Mouse (Mus musculus): ENCODE data around the gene Atp23. TPM values are rescaled to one million over a fixed set of nuclear protein-coding genes. Genes with fewer than 3 reads are reported as not detected.

Gene Atp23
- total RNA-seq (2021) = 1 to 10 TPM; 8.9 to 9.2 TPM
- long read RNA-seq, experiment 1, partial matches to known transcripts = 0 of 8 reads
- long read RNA-seq, experiment 1, other reads (novel, unspliced or antisense) = 4 of 8 reads
- long read RNA-seq, experiment 2, transcript Atp23-202 (6 exons, 1,043 nt) = major isoform, 12 of 15 reads
- long read RNA-seq, experiment 2, partial matches to known transcripts = 0 of 15 reads
- long read RNA-seq, experiment 2, other reads (novel, unspliced or antisense) = 3 of 15 reads

DNA sequence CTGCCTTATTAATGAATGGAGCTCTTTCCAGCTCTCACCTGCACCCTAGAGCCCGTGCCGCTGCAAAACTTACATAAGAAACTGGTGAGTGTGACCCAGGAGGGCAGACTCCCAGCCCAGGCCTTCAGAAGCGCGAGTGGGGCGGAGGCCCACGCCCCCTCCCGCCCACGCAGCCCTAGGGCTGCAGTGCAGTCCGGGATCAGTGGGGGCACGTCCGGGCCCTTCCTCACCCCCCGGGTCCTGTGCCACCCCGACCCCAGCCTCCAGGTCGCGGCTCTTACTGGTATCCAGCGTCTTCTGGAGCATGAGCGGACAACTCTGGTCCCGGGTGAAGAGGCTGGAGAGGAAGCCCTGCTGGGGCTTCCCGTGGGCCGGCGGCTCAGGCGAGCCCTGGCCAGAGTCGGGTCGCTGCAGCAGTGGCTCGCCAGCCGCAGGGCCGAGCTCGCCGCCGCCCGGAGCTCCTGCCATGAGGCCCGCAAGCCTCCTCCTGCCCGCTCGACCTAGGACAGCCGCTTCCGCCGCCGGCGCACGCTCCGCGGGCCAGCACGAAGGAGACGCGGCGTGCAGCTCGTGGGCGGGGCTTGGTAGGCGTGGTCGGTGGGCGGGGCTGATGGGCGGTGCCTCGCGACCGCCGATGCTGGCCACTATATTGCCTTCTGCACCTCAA lies at the start of gene Atp23:
TSS of gene Atp23 (minus strand) at position 535 of the 667 bp plus-strand sequence.
- peak; percentile 87 to 89 for DNase-seq (ENCODE audit: low spot score in 2 of 2)

DNA sequence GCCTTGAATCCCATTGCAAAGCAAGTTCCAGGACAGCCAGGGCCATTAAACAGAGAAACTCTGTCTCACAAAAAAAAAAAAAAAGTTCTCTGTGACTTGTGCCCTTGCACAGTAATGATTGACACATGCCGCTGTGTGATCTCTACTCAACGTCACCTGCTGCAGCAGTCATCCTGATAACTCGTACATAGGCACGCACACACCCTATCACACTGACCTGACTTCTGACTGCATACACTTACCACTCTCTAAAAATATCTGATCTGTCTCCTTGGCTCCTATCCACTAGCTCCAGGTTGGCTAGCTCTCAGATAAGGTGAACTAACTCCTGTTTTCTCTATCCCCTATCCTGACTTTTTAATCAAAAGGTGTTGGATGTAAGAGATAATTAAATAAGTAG lies 49.4 kb upstream of the Atp23 start:
- DNase-seq (ENCODE audit: low spot score in 2 of 2) = no peak

DNA sequence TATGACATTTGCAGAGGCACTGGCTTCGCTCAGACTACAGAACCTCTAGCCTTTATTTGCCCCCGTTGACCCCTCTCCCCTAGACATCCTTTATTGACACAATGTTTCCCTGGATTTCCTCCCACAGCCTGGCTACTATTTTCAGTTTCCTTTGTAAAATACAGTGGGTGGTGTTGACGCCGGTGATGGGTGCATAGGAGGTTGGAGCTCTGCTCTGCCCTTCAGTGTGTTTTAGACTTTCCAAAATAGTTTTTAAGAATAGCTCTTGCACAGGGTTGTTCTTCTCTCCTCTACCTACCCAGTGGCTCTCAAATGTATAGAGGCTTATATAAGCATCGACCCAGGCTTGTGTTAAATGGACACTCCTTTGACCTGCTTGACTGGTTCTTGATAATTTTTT lies 48.7 kb upstream of the Atp23 start:
- DNase-seq (ENCODE audit: low spot score in 2 of 2) = no peak

DNA sequence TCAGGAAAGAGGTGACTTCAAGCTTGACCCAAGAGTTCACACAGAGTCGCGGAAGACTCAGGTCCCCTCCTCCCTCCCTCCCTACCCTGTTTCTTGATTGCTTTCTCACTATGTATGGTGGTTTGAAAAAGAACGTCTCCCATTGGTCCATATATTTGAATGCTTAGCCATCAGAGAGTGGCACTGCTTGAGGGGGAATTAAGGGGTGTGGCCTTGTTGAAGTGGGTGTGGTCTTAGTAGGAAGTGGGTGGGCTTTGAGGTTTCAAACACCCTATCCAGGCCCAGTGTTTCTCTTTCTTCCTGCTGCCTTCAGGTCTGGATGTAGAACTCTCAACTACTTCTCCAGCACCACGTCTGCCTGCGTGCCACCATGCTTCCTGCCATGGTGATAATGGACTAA lies 44.4 kb upstream of the Atp23 start:
- no peak for DNase-seq (ENCODE audit: low spot score in 2 of 2)

DNA sequence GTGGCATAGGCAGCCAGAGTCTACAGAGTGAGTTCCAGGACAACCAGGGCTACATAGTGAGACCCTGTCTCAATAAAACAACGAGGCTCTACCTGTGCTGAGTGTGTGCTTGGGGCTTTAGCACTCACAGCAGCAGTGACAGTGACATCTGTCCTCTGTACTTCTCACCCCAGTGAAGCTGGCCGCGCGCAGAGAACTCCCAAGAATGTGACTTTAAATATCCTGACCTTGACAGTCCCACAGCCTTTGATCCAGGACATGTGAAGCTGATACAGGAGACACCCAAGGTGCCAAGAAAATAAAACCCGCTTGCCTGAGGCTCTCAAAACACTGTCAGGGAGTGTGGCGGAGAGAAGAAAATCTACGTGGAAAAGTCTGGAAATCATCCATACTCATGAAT lies 39.8 kb upstream of the Atp23 start:
- no peak for DNase-seq (ENCODE audit: low spot score in 2 of 2)

DNA sequence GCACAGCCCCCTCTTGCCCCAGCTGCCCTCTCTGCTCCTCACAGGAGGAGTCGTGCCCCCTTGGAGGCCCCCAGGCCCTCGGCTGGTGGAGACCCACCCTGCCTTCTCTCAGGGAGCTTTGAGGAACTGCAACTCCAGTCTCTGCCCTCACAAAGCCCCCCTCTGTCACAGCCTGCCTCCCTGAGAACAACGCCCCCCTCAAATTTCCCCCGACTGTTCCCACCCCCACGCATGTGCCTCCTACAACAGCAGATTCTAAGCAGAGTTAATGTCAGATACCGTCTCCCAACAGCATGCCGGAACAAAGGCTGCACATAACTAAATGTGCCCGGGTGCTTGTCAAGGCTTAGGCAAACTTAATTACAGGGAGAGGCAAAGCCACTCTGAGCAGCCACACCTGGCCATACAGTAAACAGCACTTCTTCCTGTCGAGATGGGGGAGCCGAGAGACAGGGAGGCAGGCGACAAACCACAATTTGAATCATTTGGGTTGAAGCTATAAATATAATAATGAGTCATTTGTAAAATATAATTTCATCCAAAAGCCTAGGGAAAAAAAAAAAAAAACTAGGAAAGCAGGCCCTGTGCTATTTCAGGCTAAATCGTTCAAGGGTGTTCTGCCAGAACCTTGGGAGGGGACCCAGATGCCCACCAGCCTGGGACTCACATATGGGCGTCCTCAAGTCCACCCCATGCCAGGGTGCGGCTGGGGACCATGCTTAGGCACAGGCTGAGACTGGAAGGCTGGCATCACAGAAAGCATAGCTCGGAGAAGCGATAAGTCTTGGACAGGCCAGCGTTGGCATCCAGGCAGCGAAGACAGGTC lies 34.6 kb upstream of the Atp23 start:
- DNase-seq (ENCODE audit: low spot score in 2 of 2) = peak; percentile 71 to 77

DNA sequence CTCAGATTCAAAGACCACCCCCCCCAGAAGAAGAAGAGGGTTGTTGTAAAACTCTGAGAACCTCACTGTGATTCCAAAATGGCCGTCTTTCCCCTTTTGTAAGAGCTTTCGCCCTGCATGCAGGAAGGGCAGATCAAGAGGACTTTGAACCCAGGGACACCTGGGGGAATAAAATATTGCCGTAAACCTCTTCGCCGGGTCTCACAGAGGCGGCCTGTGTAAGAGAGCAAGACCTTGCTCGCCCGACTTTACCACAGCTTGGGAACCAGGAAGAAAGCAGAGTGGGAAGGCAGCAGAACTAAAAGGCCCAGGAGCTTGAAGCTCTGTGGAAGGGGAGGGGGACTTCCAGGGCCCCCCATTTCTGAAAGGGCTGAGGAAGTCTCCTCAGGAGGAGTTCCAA lies 34.0 kb upstream of the Atp23 start:
- DNase-seq (ENCODE audit: low spot score in 2 of 2) = no peak

DNA sequence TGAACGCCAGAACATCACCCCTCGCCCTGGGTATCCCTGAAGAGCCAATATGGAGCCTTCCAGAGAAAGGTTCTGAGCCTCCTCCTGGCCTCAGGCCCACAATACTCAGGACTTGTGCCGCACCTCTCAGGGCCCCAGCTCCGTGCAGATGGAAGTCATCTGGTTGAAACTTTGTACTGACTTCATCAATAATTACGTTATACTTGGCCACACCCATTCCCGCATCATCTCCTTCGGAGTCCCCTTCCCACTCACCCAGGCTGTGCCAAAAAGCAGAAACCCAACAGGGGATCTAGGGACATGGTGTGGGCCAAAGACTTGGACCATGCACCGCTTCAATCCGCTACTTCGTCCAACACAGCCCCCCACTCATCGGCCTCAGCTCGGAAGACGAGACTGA lies 33.4 kb upstream of the Atp23 start:
- no peak for DNase-seq (ENCODE audit: low spot score in 2 of 2)

DNA sequence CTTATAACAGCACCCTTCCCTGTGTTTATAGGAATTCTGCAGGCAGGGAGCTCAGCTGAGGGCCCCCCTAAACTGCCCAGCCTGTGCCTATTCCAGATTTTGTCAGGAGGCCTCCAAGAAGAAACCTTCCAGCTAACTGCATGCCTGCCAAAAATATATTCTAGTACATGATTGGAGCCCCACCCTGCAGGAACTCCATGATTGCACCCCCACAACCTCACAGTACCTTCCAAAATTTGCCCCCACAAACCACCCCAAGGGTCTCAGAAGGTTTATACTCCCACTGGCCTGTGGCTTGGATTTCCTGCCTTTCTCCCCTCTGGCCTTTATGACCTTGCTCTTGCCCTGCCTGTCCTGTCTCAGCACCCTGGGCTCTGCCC lies 30.6 kb upstream of the Atp23 start:
- no peak for DNase-seq (ENCODE audit: low spot score in 2 of 2)

DNA sequence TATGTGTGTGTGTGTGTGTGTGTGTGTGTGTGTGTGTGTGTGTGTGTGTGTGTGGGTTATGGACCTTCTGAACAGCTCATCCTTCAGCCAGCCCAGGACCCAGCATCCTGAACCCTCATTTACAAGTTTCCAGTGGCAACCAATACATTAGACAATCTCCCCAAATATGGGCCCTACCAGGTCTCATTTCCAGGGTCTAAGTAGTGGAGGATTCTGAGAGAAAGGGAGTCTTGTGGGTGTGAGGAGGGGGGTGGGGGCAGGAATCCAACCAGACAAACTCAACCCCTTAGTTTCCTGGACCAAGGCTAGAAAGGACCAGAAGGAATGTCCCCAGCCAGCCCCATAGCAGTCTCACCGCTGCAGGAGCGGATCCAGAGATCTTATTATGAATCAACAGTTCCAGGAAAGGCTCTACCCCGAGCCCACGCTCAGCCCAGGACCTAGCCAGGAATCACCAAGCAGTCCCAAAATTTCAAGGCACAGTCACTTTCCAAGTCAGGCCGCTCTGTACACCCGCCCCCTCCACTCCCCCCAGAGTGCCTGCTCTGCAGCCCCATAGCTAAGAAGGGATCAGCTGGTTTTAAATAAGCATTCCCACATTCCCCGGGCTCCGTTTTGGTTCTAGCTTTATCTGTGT lies 30.1 kb upstream of the Atp23 start:
- DNase-seq (ENCODE audit: low spot score in 2 of 2) = no peak

DNA sequence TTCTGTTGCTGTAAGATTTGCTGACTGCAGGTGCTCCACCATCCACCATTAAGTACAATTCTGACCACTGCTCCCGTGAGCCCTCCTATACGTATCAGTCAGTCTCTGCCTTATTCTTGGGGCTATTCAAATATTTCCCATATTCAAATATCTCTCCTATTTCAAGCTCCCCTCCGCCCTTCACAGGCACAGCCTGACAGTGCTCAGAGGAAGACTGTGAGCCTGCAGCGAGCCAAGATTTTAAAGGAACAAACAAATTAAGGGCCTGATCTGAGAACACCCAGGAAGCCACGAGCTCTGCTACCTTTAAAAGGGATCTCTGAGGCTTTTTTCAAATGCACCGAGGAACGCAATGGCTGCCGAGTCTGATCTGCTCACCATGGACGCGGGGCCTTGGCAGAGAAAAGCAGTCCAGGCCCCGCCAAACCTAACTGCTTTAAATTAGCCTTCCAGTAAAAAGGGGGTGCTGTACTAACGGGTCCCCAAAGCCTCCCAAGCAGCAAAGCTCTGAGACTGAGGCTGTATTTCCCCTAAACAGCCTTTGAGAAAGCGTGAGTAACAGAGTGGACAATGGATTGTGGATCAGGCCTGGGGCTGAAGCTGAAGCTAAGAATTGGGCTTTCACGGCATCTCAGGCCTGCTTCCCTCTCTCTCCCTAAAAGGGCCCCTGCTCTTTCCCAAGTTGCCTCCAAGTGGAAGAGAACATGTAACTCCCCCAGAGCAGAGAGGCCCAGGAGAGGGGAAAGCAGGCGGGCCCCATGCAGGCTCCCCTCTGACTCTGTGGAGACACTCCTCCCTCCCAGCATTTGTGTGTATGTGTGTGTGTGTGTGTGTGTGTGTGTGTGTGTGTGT lies 29.3 kb upstream of the Atp23 start:
- no peak for DNase-seq (ENCODE audit: low spot score in 2 of 2)

DNA sequence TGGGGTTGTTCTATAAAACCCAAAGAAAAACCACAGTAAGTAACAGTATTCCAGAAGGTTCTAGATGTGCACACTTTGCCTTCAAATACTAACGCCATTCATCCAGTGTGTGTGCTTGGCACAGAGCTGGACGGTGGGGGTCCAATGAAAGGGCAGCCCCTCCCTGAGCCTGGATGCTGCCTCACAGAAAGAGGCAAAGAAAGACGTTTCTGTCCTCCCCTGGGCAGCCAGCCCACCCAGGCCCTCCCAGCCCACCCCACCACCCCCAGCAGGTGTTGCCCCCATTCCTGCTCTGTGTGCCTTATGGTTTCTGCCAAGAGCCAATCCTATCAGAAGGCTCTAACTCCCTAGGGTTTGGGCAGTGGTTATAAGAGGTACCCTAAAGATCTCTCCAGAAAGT lies 28.4 kb upstream of the Atp23 start:
- DNase-seq (ENCODE audit: low spot score in 2 of 2) = no peak

DNA sequence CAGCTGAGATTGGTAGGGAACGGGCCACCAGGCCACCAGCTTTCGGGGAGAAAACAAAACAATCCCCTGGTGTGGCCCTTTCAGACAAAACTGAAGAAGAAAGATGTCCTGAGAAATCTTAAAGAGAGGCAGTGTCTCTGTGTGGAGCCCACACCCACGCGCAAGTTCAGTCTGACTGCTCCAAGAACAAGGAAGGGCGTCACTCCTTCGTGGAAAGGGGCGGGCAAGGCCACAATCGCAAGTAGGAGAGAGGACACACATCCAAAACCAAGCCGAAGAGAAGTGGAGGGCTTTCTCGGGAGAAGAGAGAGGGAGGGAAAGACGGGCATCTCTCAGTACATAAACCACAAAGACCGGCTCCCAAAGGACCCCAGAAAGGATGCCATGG lies 27.7 kb upstream of the Atp23 start:
- no peak for DNase-seq (ENCODE audit: low spot score in 2 of 2)

DNA sequence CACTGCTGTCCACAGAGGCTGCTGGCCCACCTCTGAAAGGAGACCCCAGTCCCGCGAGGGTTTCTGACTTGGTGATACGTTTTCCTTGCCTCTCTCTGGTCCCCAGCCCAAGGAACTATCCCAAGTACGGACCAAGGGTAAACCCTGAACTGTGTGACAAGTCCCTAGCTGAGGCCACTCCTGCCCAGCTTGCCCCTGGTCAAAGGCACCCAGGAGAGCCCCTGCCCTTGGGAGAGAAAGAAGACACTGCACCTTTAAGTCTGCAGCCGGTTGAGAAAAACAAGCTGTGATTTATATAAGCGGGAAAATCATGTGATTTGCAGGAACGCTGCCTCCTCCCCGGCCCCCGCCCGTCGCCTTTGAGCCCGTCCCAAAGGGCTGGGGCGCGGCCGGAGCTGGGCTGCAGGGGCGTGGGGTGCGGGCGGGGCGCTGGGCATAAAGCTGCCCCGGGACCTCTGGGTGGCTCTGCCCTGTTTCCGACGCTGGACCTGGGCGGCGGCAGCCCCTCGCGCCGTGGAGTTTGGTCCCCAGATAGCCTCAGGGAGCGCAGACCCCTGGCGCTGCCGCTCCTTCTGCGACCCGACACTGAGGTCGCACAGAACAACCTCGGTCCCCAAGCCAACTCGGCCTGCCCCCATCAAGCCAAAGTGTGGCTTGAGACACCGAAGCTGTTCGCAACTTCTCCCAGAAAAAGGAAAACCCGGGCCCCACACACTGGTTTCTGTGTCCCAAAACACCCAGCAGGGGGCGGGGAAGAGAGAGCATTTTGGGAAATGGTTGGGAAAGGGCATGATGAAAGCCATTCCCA lies 27.1 kb upstream of the Atp23 start:
- peak; percentile 80 to 83 for DNase-seq (ENCODE audit: low spot score in 2 of 2)

DNA sequence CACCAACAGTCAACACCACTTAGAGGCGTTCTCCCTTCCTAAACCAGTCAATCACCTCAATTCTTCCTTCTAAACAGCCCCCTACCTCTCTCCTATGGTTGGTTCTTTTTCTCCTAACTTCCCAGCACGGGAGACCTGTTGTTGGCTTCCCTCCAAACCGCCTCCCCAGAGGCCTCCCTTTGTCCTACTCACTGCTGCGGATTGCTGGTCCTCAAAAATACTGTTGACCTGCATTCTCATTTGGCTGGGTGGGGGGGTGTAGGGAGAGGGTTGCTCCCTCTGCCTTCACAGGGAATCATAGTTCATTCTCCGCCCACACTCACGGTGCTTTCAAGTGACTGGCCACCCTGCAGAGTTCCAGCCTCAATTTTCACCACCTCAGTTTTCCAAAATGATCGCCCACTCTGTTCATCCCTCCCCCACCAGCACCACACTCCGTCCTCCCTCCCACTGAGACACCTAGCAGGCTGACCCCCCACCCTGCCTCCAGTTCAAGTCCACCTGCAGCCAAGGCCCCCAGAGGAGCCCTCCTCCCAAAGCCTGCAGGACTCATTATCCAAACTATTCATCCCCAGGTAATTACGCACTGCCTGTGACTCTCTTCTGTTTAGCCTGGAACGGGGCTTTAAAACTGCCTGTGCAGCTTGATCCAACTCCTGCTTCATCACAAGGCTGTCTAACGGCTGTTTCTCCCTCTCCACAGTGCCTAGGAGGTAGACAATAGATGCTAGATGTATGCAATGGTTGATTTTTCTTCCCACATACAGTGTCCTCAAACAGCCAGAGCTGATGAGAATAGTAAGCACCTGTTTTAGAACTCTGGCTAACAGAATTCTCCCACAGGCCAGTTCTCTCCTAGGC lies 26.2 kb upstream of the Atp23 start:
- DNase-seq (ENCODE audit: low spot score in 2 of 2) = peak in 1 of 2 experiments; percentile 43

DNA sequence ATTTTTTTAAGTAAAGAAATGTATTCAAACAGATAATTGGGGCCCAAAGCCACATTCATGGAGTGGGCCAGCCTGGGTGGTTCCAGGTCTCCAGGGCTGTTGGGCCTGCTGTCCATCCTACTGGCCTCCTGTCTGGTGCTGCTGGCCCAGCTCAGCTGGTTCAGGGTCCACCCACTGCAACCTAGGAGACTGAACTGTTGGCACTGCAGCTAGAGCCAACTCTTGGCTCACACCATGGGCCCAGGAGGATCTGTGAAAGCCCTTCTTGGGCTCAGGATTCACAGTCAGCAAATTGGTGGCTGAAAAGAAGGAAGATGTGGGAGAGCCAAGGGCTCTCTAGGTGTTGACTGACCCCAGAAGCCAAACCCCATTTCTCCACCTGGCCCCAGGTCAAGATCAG lies 24.2 kb upstream of the Atp23 start:
- DNase-seq (ENCODE audit: low spot score in 2 of 2) = no peak

DNA sequence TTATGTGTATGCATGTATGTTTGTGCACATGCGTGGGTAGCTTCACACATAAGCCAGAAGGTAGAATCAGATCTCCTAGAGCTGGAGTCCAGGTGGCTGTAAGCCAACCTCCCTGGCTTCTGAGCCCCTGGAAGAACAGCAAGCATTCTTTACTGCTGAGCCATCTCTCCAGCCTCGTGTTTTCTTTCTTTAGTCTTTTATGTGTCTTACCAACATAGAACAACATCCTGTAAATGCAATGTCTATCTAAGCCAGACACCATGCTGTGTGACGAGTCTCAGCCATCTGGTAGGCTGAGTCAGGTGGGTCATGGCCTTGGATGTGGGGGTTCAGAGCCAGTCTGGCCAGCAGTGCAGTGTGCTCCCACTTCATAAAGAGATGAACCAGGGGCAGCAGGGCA lies 22.9 kb upstream of the Atp23 start:
- DNase-seq (ENCODE audit: low spot score in 2 of 2) = no peak

DNA sequence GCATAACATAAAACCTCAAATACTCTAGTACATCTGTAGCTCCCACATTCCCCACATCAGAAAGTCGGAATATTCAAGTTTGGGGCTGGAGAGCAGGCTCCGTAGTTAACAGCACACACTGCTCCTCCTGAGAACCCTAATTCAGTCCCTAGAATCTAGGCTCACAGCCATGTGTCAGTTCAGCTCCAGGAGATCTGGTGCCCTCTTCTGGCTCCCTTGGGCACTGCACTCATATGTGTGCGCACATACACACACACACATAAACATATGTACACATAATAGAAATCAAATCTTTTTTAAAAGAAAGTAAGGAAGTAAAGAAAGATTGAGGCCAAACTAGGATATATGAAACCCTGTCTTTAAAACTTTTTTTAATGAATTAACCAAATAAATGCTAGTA lies 19.1 kb upstream of the Atp23 start:
- no peak for DNase-seq (ENCODE audit: low spot score in 2 of 2)

DNA sequence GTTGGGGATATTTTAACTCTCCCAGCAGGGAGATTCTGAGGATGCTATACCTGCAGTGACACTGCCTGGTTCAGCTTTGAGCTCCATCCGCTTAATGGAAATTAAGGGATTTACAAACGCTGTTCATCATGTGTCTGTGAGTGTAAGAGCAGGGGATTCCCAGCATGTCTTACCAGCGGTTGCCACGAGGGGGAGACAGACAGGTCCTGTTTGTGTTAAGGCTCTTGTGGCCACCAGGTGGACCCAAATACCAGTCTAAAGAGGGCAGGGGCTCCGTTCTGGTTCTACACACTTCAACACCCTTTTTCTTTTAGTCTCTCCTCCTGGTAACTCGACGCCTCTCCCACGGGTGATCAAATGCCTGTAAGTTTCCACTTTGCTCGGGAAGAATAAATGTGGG lies 17.9 kb upstream of the Atp23 start:
- peak; percentile 97 to 98 for DNase-seq (ENCODE audit: low spot score in 2 of 2)
